Mouse (Mus musculus): ENCODE measurements around the gene Lin9. TPM values are rescaled to one million over a fixed set of nuclear protein-coding genes. Genes with fewer than 3 reads are reported as not detected.
A peak's percentile ranks its signal among the peaks of the same experiment; 100 is the strongest.

Lin9 gene
- total RNA-seq, 2 experiments from 2014 or later, result 7.8 to 8.6 TPM

DNA sequence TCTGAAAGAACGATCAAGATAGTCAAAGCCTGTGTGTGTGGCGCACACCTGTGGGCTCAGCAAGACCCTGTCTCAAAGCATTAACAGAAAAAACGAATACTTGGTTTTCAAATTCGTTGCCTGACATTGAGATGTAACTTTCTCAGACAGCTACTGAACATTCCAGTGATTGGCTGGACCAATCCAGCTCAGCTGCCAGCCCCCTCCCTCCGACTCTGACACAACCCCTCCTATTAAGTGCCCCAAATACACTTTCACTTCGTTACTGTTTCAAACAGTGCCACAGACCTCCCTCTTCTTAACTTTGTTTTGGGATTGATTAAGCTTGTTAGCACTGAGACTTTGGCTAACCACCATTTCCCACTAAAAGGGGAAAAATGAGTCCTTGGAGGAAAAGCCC lies 62.5 kb downstream of the Lin9 start:
- no peak for DNase-seq (ENCODE audit: low spot score in 2 of 2)

DNA sequence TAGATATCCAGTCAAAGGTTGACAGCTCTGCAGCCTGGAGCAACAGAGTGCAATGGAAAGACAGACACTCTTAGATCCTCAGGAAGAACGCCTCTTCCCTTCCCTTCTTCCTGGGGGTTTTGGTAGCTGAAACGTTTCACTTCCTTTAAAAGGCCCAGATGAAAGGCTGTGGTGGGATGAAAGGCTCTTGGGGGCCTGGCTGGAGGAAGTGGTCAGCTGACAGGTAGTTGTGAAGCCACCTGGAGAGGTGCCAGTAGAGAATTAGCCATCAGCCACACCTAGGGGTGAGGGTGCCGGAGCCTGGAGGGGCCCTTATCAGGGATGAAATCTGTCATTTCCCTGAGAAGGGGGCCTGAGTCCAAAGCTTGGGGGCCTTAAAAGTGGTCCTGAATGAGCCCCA lies 66.4 kb downstream of the Lin9 start:
- no peak for DNase-seq (ENCODE audit: low spot score in 2 of 2)

DNA sequence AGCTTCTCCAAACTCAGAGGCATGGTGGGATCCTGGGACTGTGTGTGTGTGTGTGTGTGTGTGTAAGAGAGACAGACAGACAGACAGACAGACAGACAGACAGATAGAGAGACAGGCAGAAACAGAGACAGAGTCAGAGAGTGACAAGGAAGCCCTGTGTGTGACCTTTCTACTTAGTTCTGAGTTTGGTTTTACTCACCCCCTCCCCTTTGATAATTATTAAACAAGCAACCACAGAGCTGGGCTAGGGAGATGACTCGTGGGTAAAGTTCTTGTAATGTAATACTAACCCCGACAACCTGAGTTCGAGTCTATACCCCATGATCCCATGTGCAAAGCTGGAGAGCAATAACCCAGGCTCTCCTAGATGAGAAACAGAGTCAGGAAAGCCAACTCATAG lies 66.9 kb downstream of the Lin9 start:
- no peak for DNase-seq (ENCODE audit: low spot score in 2 of 2)

DNA sequence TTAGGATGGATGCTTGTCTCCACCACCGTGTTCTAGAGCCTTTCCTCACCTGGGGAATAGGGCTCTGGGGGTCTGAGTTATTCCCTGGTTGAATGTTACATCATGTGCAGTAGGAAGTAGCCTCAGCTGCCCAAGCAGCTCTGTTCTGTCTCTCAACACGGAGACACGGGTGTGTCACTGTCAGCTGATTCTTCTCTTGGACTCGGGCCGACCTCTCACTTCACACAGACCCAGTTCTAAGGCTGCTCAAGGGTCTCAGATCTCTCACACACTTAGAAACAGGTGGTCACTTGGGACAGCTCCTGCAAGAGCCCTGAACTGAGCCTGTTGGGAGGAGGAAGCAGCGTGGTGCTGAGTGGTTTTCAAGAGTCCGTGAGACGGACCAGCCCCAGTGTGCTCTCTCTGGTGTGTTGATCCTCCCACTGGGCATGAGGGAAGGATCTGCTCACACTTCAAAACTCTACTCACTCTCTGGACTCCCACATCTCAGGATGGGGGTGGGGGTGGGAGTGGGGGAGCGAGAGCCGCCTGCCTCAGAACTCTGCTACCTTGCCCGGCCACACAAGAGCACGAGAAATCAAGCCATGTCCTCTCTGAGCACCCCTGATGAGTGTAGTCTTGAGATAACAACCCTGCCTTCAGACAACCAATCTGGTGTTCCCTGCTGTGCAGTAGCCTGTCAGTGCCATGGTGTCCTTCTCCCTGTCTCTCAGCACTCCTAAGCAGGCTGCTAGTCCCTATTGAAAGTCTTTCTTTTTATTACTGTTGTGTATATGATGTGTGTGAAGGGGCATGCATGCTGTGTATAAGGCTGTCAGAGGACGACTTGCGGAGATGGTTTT lies 68.2 kb downstream of the Lin9 start:
- DNase-seq (ENCODE audit: low spot score in 2 of 2), result no peak

DNA sequence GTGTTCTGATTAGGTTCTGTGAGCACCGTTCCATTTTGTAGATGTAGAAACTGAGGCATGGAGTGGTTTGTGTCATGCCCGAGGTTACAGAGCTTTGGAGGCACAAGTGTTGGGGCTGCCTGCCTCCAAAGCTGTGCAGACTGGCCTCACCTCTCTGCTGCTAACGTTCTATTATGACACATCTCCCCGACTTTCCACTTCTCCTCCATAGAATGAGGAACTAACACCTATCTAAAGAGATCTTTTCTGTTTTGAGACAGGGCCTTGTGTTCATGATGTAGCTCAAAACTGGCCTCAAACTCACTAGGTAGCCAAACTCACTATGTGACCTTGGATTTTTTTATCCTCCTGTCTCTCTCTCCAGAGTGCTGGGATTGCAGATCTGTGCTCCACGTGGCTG lies 77.8 kb downstream of the Lin9 start:
- DNase-seq (ENCODE audit: low spot score in 2 of 2), result no peak

DNA sequence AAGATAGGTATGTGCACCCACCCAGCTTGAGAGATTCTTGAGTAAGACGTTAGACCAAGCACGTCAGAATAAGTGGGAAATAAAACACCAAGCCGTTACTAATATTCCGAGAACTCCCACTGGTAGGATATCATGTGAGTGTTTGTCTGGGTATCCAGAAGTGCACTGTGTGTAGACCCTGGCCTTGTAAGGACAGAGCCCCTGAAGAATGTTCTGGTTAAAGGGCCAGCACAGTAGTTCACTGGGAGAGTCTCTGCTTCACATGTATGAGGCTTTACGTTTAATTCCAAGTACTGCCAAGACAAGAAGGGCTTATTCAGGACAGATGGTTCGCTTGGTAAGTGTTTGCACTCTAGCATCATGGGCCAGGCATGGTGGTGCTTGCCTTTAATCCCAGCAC lies 78.5 kb downstream of the Lin9 start:
- DNase-seq (ENCODE audit: low spot score in 2 of 2), result no peak

DNA sequence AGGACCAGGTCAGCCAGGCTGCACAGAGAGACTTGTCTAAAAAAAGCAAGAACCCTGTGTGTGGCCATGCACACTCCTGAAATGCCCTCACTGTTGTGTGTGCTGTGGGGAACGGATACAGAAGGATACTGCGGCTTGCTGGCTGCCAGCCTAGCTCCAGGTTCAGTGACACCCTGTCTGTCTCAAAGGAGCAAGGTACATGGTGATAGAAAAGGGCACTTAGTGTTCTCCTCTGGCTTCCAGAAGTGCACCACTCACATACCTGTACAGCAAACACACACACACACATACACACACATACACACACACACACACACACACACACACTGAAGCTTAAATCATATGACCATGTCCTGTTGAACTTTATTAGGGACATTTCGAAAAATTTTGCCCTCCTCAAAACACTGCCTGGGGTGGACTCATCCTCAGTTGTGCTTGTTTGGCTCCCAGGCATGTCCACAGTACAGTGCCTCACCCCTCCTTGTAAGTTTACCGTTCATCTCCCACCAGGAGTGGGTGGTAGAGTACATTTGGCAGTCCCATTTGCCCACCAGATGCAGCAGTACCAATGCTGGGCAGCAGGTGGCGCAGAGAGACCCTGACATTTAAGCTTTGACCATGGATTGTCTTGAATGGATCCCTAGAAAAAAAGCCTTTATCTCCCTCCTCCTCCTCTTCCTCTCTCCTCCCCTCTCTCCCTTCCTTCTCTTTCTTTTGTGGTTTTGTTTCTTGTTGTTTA lies 79.2 kb downstream of the Lin9 start:
- peak; percentile 74 to 79 for DNase-seq (ENCODE audit: low spot score in 2 of 2)

DNA sequence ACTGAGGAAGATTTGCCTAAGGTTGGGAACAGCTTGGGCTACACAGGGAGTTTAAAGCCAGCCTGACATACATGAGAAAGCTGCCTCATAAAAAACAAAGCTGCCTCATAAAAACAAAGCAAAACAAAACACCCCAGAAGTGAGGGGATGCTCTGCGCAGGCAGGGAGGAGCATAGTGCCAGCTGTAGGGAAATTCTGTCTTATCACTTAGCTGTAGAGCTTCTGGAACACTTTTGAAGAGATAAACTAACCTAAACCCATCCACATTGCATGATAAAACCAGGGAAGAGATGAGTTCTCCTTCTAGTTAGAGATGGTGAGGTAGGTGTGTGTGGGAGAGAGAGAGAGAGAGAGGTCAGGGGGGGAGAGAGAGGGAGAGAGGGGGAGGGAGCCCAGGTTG lies 81.7 kb downstream of the Lin9 start:
- DNase-seq (ENCODE audit: low spot score in 2 of 2), result no peak

DNA sequence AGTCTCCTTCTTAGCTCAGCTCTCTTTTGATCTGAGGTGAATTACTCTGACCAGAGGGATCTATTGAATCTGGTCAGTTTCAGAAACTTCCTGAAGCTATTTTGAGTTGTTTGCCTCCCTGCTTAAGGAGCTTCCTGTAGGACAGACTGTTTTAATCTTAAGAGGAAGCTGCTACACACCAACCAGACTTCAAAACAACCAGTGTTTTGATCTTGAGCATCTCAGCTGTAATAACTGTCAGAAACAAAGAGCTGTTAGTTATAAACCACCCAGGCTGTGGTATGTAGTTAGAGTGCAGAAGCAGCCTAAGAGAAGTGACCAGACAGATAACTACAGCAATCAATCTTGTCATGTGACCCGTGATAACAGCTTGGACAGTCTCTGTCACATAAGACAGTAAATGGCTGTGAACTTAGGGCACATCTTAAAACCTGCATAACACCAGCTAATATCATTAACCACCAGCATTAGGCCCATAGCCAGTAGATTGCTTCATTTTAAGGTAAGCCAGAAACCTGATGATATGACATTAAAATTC lies 82.8 kb downstream of the Lin9 start:
- DNase-seq (ENCODE audit: low spot score in 2 of 2), result no peak

DNA sequence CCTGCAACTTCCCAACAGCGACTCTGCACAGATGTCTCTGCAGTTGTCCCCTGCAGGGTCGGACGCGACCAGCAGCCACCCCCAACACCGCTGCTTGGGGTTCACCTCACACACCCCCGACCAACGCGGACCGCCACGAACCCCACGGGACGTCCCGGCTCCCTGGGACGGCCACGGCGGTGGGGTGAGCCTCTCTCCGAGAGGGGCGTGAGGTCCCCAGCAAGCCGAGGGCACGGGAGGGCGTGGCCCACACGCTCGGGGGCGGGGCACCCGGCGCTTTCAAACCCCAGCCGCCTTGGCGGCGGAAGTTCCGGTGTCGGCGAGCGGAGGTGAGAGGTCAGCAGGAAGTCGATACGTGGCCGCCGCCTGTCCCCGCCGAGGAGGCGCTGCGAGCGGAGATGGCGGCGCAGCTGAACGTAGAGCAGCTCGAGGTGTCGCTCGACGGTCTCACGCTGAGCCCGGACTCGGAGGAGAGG lies 84.8 kb downstream of the Lin9 start, which contains the start of gene Acbd3:
Gene Acbd3, plus strand, starts transcription at position 340 of the 476 bp plus-strand sequence.
- DNase-seq (ENCODE audit: low spot score in 2 of 2), result peak; percentile 85 to 92

DNA sequence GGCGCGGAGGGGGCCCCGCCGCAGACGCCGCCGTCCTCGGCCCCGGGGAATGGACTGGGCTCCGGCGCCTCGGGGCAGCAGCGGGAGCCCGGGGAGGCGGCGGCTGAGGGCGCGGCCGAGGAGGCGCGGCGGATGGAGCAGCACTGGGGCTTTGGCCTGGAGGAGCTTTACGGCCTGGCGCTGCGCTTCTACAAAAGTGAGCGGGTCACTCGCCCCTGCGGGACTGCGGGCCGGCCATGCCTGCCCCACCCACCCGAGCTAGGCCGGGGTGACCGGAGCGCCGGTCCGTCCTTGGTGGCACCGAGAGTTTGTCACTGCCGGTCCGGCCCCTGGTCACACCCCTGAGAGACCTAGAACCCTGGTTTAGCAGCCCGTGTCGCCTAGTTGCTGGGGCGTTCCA lies 85.2 kb downstream of the Lin9 start:
- peak in 1 of 2 experiments; percentile 64 for DNase-seq (ENCODE audit: low spot score in 2 of 2)

DNA sequence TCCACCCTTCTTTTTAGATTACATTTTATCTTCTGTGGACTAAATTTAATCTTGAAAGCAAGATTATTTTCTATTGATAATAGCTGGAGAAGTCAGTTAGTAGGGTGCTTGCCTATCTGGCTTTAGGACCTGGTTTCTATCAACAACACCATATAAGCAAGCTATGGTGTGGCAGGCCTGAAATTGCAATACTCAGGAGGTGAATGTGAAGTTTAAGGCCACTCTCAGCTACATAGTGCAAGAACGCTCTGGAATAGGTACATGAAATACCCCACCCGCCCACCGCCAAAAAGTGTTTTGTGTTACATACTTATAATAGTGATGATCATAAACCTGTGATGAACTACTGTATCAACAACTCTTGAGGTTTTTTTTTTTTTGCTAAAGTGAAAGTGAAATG lies 88.3 kb downstream of the Lin9 start:
- no peak for DNase-seq (ENCODE audit: low spot score in 2 of 2)

Other genes starting within 250 kb of the Lin9 start
- 1 to 10 TPM; 5.0 to 5.4 TPM for gene Stum, start 157.6 kb upstream of the Lin9 start, total RNA-seq (2021)
- gene Parp1, start 72.2 kb upstream of the Lin9 start, total RNA-seq (2021), result 10 to 100 TPM; 81.5 to 86.3 TPM
- gene Mixl1, start 55.9 kb downstream of the Lin9 start, total RNA-seq (2021), result not detected
- 10 to 100 TPM; 36.1 to 36.9 TPM for gene Acbd3, start 84.9 kb downstream of the Lin9 start, total RNA-seq (2021)
- 100 to 1,000 TPM; 776 to 797 TPM for gene H3f3a, start 172.8 kb downstream of the Lin9 start, total RNA-seq (2021)
- gene Sde2, start 210.0 kb downstream of the Lin9 start, total RNA-seq (2021), result 10 to 100 TPM; 18.5 to 20.0 TPM

Measured in gastrocnemius, postnatal 4 days (tissue).